Mouse (Mus musculus): ENCODE measurements around the gene Bbs5. TPM values are rescaled to one million over a fixed set of nuclear protein-coding genes. Genes with fewer than 3 reads are reported as not detected.
"Not testable (repeated sequence)": the region's sequence is repeated elsewhere in the genome, so short reads cannot be mapped to it uniquely, and the experiment has no call there.

The Bbs5 gene
- polyA plus RNA-seq, 1 experiment from 2014 or later, result 16.8 TPM

DNA sequence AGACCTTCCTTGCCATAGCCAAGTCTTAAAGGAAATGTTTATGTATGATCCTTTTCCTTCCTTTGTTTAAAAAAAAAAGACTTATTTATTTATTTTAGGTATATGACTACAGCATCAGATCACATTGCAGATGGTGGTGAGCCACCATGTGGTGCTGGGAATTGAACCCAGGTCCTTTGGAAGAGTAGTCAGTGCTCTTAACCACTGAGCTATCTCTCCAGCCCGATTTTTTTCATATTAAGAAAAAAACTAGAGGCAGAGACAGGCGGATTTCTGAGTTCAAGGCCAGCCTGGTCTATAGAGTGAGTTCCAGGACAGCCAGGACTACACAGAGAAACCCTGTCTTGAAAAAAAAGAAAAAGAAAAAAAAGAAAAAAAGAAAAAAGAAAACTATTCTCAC is 30.2 kb downstream of the Bbs5 start:
- not testable (repeated sequence) for DNase-seq (ENCODE audit: low spot score); H3K27me3 ChIP-seq (ENCODE audit: low read depth, poor library complexity, severe bottlenecking); H3K4me1 ChIP-seq; H3K9me3 ChIP-seq (replicated peaks); H3K27ac ChIP-seq; H3K4me3 ChIP-seq; H3K36me3 ChIP-seq
- WGBS, result 82% methylated on average over 2 of the region's 2 CpGs

DNA sequence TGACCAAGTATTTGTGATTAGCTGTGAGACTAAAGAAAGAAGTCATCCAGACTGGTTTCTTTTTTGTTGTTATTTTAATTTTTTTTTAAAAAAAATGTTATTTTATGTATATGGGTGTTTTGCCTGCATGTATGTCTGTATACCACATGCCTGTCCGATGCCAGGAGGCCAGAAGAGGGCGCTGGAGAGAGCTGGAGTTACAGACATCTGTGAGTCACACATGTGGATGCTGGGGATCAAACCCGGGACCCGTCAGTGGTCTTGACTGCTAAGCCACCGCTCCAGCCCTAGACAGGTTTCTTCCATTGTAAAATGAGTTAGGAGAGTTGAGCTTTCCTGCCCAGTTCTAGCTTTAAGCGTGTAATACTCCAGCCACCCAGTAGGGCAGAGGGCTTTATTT is 33.0 kb downstream of the Bbs5 start:
- H3K4me3 ChIP-seq, result no peak overlapping the region
- H3K27ac ChIP-seq, result no peak overlapping the region
- H3K36me3 ChIP-seq, result peaks cover 11% of the 10 kb centered on the region; the same call in 1 of the 2 replicates
- no peaks in the 10 kb centered on the region for H3K4me1 ChIP-seq
- H3K9me3 ChIP-seq (replicated peaks), result no peaks in the 10 kb centered on the region
- H3K27me3 ChIP-seq (ENCODE audit: low read depth, poor library complexity, severe bottlenecking), result no peaks in the 10 kb centered on the region
- no peak for DNase-seq (ENCODE audit: low spot score)
- 64% methylated on average over 6 of the region's 6 CpGs for WGBS

- WGBS, result 92% methylated on average over 4 of the region's 4 CpGs
- H3K9me3 ChIP-seq (replicated peaks), result no peaks in the 10 kb centered on the region
- H3K27ac ChIP-seq, result no peak overlapping the region
- H3K36me3 ChIP-seq, result peaks cover 17% of the 10 kb centered on the region
- H3K27me3 ChIP-seq (ENCODE audit: low read depth, poor library complexity, severe bottlenecking), result no peaks in the 10 kb centered on the region
- no peak for DNase-seq (ENCODE audit: low spot score)
- H3K4me1 ChIP-seq, result no peaks in the 10 kb centered on the region
- H3K4me3 ChIP-seq, result no peak overlapping the region
Measured at GRCm38 (mm10) chr2:69681931-69682330, 35.0 kb downstream of the Bbs5 start.

- Histone ChIP-seq H3K27ac (no peak overlapping the region), H3K9me3 (replicated peaks) (no peaks in the 10 kb centered on the region), H3K4me1 (no peaks in the 10 kb centered on the region), H3K27me3 (ENCODE audit: low read depth, poor library complexity, severe bottlenecking) (no peaks in the 10 kb centered on the region), H3K4me3 (no peak overlapping the region), H3K36me3 (peaks cover 28% of the 10 kb centered on the region)
- WGBS, result 94% methylated on average over 13 of the region's 13 CpGs
- DNase-seq (ENCODE audit: low spot score), result no peak
Measured at GRCm38 (mm10) chr2:69683036-69683805, 36.2 kb downstream of the Bbs5 start.

GRCm38 (mm10) chr2:69684488-69684887 is 37.5 kb downstream of the Bbs5 start:
- no peak for DNase-seq (ENCODE audit: low spot score)
- 93% methylated on average over 3 of the region's 3 CpGs for WGBS
- Histone ChIP-seq H3K27ac (no peak overlapping the region), H3K4me1 (no peaks in the 10 kb centered on the region), H3K9me3 (replicated peaks) (no peaks in the 10 kb centered on the region), H3K4me3 (no peak overlapping the region), H3K36me3 (peaks cover 35% of the 10 kb centered on the region), H3K27me3 (ENCODE audit: low read depth, poor library complexity, severe bottlenecking) (no peaks in the 10 kb centered on the region)

GRCm38 (mm10) chr2:69690214-69690613 is 43.2 kb downstream of the Bbs5 start:
- H3K27ac ChIP-seq, result no peak overlapping the region

GRCm38 (mm10) chr2:69690843-69691242 is 43.9 kb downstream of the Bbs5 start:
- Histone ChIP-seq H3K4me1 (no peaks in the 10 kb centered on the region), H3K9me3 (replicated peaks) (no peaks in the 10 kb centered on the region), H3K36me3 (peaks cover 68% of the 10 kb centered on the region), H3K27me3 (ENCODE audit: low read depth, poor library complexity, severe bottlenecking) (no peaks in the 10 kb centered on the region), H3K27ac (no peak overlapping the region), H3K4me3 (no peak overlapping the region)
- no peak for DNase-seq (ENCODE audit: low spot score)
- 97% methylated on average over 6 of the region's 6 CpGs for WGBS

More at GRCm38 (mm10) chr2:69690214-69690613, 43.2 kb downstream of the Bbs5 start:
- Histone ChIP-seq H3K36me3 (peaks cover 68% of the 10 kb centered on the region), H3K27me3 (ENCODE audit: low read depth, poor library complexity, severe bottlenecking) (no peaks in the 10 kb centered on the region), H3K9me3 (replicated peaks) (no peaks in the 10 kb centered on the region), H3K4me3 (no peak overlapping the region), H3K4me1 (no peaks in the 10 kb centered on the region)
- DNase-seq (ENCODE audit: low spot score), result no peak
- 91% methylated on average over 3 of the region's 3 CpGs for WGBS

- 94% methylated on average over 11 of the region's 11 CpGs for WGBS
- H3K36me3 ChIP-seq, result peaks cover 61% of the 10 kb centered on the region
- no peaks in the 10 kb centered on the region for H3K27me3 ChIP-seq (ENCODE audit: low read depth, poor library complexity, severe bottlenecking)
- DNase-seq (ENCODE audit: low spot score), result no peak
- no peaks in the 10 kb centered on the region for H3K4me1 ChIP-seq
- H3K9me3 ChIP-seq (replicated peaks), result no peaks in the 10 kb centered on the region
- no peak overlapping the region for H3K27ac ChIP-seq
- no peak overlapping the region for H3K4me3 ChIP-seq
Measured at GRCm38 (mm10) chr2:69693501-69693900, 46.5 kb downstream of the Bbs5 start.

DNA sequence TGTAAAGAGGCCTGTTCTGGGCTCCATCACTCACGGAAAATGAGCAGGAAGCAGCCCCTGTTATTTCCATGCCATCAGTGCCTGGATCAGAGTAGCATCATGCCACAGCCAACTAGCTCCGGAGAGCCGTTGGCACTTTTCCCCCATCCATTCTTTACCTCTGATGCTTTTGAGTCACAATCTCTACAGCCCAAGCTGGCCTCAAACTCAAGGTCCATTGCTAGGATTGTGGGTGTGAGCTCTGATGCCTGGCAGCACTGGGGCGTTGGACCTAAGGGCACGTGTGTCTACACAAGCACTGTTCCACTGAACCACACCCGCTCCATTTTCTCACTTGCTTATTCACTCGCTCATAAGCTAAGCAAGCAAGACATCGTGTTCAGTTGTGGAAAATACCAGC is 53.5 kb downstream of the Bbs5 start:
- no peaks in the 10 kb centered on the region for H3K27me3 ChIP-seq (ENCODE audit: low read depth, poor library complexity, severe bottlenecking)
- 95% methylated on average over 8 of the region's 8 CpGs for WGBS
- no peak for DNase-seq (ENCODE audit: low spot score)
- H3K9me3 ChIP-seq (replicated peaks), result no peaks in the 10 kb centered on the region
- no peak overlapping the region for H3K4me3 ChIP-seq
- peaks cover 59% of the 10 kb centered on the region for H3K36me3 ChIP-seq
- H3K4me1 ChIP-seq, result no peaks in the 10 kb centered on the region
- no peak overlapping the region for H3K27ac ChIP-seq

DNA sequence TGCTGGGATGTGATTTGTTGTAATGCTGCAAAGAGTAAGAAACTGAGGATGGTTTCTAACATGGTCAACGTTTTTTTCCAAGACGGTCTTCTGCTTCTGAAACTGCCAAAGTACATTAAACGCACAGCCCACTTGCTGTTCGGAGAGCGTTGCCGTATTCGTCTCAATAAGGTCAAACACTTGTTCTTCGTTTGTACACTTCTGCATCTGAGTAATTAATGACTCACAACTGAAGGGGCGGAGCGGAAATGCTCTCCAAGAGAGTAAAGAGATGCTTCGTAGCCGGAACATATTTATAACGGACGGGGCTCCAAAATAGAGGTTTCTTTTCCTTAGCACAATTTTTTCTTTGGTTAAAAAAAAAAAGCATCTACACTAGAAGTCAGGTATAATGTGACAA is 65.2 kb downstream of the Bbs5 start:
- DNase-seq (ENCODE audit: low spot score), result no peak
- WGBS, result 93% methylated on average over 14 of the region's 14 CpGs
- H3K4me3 ChIP-seq, result no peak overlapping the region

DNA sequence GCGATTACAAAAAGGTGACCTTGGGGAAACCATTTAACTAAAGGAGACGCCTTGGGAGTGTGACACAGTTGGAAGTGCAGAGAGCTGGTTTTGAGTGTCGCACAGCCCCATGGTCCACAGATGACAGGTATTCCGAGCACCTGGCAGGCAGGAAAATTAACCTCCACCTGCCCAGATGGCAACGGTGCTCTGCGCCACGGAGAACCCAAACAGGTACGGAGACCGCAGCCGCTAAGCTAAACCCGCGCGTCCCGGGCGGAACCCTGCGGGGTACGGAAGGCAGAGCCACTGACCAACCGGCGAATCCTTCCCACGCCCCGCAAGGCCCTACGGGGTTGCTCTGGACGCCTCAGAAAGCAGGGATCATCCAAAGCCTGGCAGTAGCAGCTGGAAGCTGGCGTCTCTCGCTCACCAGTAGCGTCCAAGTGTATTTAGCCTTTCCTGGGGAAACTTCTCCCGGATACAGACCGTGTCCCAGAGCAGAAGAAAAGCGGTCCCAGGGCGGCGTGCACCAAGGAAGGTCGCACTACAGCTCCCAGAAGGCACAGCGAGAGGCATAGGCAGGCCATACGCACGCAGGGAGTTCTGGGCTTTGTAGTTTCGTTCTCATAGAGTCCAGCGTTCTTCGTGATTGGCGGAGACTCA is 66.1 kb downstream of the Bbs5 start, which contains the start of gene Fastkd1:
Fastkd1 (minus strand) TSS at position 536 of the 645 bp plus-strand sequence.
- peak; percentile 83 for DNase-seq (ENCODE audit: low spot score)
- H3K4me3 ChIP-seq, result peak within 1 kb of the TSS; percentile 74
- H3K36me3 ChIP-seq, result peaks cover 21% of the 10 kb centered on the region
- H3K4me1 ChIP-seq, result peaks cover 9% of the 10 kb centered on the region
- peak within 1 kb of the TSS; percentile 83 for H3K27ac ChIP-seq
- no peaks in the 10 kb centered on the region for H3K9me3 ChIP-seq (replicated peaks)
- under 1% methylated on average over 39 of the region's 39 CpGs for WGBS
- H3K27me3 ChIP-seq (ENCODE audit: low read depth, poor library complexity, severe bottlenecking), result no peaks in the 10 kb centered on the region; the same call in 1 of the 2 replicates

More for the DNA sequence above, 65.2 kb downstream of the Bbs5 start:
- H3K4me1 ChIP-seq, result peaks cover 9% of the 10 kb centered on the region
- no peaks in the 10 kb centered on the region; the same call in 1 of the 2 replicates for H3K27me3 ChIP-seq (ENCODE audit: low read depth, poor library complexity, severe bottlenecking)
- no peaks in the 10 kb centered on the region for H3K9me3 ChIP-seq (replicated peaks)
- H3K27ac ChIP-seq, result no peak overlapping the region
- peaks cover 29% of the 10 kb centered on the region for H3K36me3 ChIP-seq

- Histone ChIP-seq H3K4me1 (peaks cover 9% of the 10 kb centered on the region), H3K9me3 (replicated peaks) (no peaks in the 10 kb centered on the region), H3K36me3 (peaks cover 16% of the 10 kb centered on the region), H3K27ac (no peak overlapping the region), H3K27me3 (ENCODE audit: low read depth, poor library complexity, severe bottlenecking) (no peaks in the 10 kb centered on the region; the same call in 1 of the 2 replicates), H3K4me3 (peak overlapping the region; percentile 74)
- WGBS, result 43% methylated on average over 4 of the region's 4 CpGs
- DNase-seq (ENCODE audit: low spot score), result no peak
Measured at GRCm38 (mm10) chr2:69713626-69714014, 66.6 kb downstream of the Bbs5 start.

GRCm38 (mm10) chr2:69714126-69714525 is 67.2 kb downstream of the Bbs5 start:
- Histone ChIP-seq H3K36me3 (peaks cover 13% of the 10 kb centered on the region), H3K27me3 (ENCODE audit: low read depth, poor library complexity, severe bottlenecking) (no peaks in the 10 kb centered on the region; the same call in 1 of the 2 replicates), H3K9me3 (replicated peaks) (no peaks in the 10 kb centered on the region), H3K4me1 (peaks cover 9% of the 10 kb centered on the region), H3K4me3 (no peak overlapping the region), H3K27ac (no peak overlapping the region)
- no peak for DNase-seq (ENCODE audit: low spot score)
- WGBS, result 84% methylated on average over 5 of the region's 5 CpGs

Data from limb, embryonic 10.5 days (tissue).